Mouse (Mus musculus) hindbrain, embryonic 10.5 days (tissue): ENCODE measurements around the gene Sidt1. TPM values are rescaled to one million over a fixed set of nuclear protein-coding genes. Genes with fewer than 3 reads are reported as not detected.

Experiments used
- polyA plus RNA-seq: library from polyadenylated mRNA; unstranded; fragments of >200 nt; fragmentation: Nextera tagmentation; extraction: Ambion mirVana; gene quantifications from 2 replicates; pipeline ENCODE4 v1.2.1, GENCODE M21; 2016

Sidt1 gene
- polyA plus RNA-seq, 1 experiment from 2014 or later: 0.09 TPM

Other genes starting within 250 kb of the Sidt1 start
- gene Atp6v1a, start 193.5 kb downstream of the Sidt1 start, polyA plus RNA-seq: 43.3 and 47.6 TPM in 2 replicates
- gene Naa50, start 193.4 kb downstream of the Sidt1 start, polyA plus RNA-seq: 78.0 and 123 TPM in 2 replicates
- gene Usf3, start 159.9 kb downstream of the Sidt1 start, polyA plus RNA-seq: 2.4 and 2.6 TPM in 2 replicates
- 21.7 and 28.1 TPM in 2 replicates for gene Spice1, start 13.9 kb upstream of the Sidt1 start, polyA plus RNA-seq
- 3.0 and 4.4 TPM in 2 replicates for gene Cfap44, start 61.6 kb upstream of the Sidt1 start, polyA plus RNA-seq
- gene Boc, start 225.7 kb upstream of the Sidt1 start, polyA plus RNA-seq: 36.0 and 43.9 TPM in 2 replicates